Mouse (Mus musculus) adrenal gland, adult (tissue): ENCODE results near the gene Nipal3.

Experiments used
- DNase-seq, 2 experiments: peaks; one replicate each; pipeline ENCODE4 v3.0.0; 2022 to 2023; ENCODE audit warnings: low spot score in 1 of 2; ENCODE audit not compliant: inconsistent age in 2 of 2

Gene Nipal3

GRCm38 (mm10) chr4:135494521-135495396, at the start of gene Nipal3, which contains the start of gene Stpg1:
Gene Nipal3 (minus strand): TSS chr4:135495038.
Gene Stpg1 (plus strand): TSS chr4:135494790.
- DNase-seq = peak; percentile 92 to 96

DNA sequence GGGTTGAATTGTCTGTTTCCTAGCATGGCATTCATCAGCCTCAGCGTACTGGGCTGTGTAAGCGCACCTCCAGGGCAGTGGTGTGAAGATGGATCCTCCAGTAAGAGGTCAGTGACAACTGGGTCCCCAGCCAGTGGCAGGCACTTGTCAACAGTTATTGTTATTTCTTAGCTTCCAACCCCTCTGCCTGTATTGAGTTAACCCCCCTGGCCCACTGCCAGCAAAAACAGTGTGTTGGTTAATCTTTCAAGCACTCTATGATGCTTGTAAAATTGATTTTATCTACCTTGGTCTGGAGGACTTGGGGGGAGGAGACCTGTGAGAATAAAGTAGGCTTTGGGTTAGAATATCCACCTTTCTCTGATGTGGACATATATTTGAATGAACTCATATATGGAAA, 49.4 kb upstream of the Nipal3 start:
- no peak for DNase-seq

GRCm38 (mm10) chr4:135540057-135540456, 45.2 kb upstream of the Nipal3 start:
- DNase-seq = no peak

DNA sequence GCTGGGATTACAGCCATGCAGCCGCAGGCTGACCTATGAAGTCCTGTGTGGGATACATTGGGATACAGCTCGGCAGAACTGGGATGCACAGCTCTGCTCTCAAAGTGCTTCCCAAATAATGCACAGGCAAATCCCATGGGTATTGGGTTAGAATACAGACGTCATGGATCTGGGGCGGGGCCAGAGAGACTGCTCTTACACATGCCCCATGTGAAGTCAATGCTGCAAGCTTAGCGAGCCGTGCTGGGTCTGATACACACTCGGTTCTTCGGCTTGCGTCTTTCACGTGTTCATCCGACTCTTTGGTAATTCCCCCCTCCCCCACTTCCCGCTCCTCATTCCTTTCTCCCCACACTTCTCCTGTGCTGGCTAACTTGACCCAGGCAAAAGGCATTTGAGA, 44.2 kb upstream of the Nipal3 start:
- no peak for DNase-seq

DNA sequence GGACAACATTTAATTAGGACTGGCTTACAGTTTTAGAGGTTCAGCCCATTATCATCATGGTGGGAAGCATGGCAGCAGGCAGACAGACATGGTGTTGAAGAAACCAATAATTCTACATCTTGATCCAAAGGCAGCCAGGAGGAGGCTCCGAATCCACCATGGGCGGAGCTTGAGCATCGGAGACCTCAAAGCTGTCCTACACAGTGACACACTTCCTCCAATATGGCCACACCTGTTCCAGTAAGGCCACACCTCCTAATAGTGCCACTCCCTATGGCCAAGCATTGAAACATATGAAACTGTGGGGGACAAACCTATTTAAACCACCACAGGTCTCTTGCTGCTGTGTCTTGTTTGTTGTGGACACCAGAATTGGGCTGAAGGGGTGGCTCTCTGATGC, 40.2 kb upstream of the Nipal3 start:
- DNase-seq = no peak

DNA sequence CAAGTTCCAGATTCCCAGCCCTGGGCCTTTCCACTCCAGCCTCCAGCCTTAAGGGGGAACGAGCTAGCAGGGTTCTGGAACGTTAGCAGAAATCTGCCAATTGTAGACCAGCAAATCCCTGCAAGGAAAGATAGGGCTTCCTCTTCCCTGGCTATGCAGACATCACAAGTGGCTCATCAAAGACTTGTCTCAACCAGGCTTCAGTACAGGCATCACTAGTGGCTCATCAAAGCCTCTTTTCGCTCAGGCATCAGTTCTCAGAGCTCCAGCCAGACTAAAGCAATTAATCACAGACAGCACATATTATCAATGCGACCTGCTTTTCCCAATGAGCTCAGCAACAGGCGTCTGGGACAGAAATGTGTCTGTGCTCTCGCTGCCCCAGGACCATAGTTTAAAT, 38.2 kb upstream of the Nipal3 start:
- no peak for DNase-seq

DNA sequence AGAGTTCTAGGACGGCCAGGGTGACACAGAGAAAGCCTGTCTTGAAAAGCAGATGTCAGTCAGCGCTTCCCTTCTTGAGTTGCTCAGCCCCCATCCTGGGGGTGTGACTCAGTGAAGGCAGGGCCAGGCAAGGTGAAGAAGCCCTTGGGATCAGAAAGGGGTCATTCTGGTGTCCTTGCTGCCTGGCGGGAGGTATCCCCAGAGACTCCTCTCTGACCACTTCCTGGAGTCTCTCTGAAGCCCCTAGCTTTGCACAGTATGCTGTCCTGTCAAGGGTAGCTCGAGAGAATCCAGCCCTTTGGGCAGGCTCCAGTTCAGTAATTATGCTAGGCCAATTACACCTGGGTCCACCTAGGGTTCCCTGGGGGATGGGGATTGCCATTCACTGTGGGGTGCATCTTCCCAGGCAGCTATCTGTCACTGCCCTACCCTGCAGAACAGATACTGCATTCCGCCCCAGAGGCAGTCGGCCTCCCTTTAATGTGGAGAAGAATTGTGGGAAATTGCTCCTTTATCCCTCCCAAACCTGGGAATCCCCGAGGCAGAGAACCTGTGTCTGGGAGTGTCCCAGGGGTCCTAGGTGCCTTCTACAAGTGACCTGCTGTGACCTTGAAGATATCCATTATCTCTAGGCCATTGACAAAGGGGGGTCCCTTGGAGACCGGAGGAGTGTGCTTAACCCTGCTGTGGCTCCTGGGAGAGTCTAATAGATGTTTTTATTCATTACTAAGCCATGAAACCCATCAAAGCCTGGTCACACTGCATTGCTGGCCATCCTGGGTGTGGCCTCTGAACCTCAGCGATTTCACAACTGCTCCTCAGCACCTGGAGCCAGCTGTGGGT, 37.2 kb upstream of the Nipal3 start:
- DNase-seq = no peak

DNA sequence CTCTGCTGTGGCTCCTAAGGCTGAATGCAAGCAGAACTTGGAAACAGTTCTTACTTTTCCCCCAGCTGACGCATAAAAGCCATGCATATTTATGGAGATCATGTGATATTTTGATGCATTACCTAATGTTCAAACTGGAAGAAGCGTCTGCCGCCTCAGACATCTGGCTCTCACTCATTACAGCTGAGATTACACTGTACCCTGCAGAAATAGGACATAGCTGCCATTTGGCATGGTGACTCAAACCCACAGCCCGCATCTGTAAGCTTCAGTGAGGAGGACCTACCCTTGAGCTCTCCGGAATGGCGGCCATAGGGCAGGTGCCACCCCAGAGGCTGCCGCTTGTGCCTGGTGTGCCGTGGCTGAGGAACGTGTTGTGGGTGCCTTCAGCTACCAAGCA, 36.4 kb upstream of the Nipal3 start:
- no peak for DNase-seq

DNA sequence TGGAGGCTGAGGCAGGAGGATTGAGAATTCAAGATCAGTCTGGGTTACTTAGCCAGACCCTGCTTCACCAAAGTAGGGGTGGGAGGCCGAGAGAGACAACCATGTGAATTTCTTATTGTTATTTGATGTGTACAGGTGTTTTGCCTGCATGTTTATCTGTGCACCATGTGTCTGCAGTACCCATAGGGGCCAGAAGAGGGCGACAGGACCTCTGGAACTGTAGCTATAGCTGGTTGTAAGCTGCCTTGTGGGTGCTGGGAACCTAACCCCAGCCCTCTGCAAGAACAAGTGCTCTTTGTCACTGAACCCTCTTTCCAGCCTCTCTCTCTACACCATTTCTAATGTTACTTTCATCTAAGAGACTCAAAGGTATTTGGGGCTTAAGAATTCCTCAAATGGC, 35.4 kb upstream of the Nipal3 start:
- no peak for DNase-seq

DNA sequence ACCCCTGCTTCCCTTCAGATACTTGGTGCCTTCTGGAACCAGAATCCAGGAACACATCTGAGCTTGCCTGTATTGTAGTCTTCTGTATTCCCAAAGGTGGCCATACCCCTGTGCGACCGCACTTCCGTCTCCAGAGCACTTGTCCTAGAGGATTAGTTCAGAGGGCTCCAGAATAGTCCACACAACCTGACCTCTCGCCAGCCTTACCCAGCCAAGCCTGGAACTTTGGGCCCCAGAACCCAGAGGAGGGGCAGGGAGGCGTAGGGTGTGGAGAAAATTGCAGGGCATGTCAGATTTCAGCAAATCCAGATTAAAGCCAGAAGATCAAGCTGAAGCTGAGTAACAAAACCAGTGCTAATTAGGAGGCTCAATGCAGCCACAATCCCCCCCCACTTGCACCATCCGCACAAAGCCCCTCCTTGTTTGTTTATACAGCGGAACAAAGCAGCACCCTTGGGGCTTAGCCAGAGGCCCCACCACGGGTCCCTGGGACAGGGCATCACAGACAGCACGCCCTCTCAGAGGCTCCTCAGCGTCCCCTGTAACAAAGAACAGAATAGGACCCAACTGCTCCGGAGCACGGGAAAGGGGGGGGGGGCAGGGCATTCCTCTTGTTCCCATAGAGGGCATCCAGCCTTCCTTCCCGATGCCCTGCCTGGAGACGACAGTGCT, 31.3 kb upstream of the Nipal3 start:
- no peak for DNase-seq

GRCm38 (mm10) chr4:135525057-135525456, 30.2 kb upstream of the Nipal3 start:
- no peak for DNase-seq

GRCm38 (mm10) chr4:135523939-135524338, 29.1 kb upstream of the Nipal3 start:
- no peak for DNase-seq

- no peak for DNase-seq
These were observed 25.6 kb upstream of the Nipal3 start for GRCm38 (mm10) chr4:135520421-135520820.

DNA sequence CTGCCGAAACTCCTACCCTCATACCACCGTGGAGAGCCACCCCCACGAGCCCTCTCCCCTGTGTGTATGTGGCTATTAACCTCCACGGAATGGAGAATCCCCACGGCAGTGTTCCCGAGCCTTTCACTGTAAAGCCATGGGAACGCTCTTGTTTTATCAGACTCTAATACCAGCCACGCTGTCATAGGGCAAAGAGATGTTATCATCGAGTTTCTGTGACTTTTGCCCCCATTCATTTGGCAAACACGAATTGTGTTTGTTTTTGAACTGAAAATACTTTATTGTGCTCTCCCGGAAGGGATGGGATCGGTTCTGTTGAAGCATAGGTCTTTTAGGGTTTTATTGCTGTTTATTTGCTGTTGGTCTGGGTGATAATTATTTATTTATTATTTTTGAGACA, 23.3 kb upstream of the Nipal3 start:
- no peak for DNase-seq

DNA sequence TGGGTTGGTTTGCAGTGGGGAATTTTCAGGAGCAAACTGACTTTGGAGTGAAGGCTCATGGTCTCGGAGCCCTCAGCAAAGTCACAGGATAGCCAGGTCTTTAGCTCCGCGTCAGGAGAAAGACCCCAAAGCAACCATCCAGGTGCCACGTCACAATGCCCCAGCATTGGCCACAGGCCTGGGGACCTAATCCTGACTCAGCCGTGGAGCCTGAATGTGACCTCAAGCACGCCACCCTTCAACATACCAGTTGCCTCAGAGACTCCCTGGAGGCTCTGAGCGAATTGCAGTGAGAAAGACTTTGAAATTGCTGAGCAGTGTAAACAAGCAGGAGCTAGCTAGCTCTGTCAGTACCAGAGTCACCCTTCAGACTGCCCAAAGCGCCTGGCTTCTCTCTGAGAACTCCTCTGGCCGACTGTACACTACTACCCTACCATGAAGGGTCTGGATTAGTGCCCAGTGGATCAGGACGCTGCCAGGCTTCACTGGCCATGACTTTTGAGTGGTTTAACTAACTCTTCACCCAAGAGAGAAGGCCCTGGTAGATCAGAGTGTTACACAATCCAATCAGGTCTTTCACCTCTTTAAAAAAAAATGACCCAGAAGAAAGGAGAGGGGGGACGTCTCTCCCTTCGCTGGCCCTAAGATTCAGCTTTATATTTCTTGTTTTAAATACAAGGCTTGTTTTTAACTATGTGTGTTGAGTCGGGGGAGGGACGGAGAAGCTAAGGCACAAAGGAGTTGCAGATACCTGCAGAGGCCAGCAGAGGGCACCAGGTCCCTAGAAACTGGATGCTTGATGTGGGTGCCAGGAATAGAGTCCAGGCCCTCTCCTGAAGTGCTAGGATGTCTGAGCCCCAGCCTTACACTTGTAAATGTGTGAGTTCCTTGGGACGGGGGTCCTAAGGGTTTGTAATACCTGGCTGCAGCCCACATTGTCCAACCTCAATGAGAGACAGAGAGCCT, 21.8 kb upstream of the Nipal3 start:
- DNase-seq = peak; percentile 67 to 90

DNA sequence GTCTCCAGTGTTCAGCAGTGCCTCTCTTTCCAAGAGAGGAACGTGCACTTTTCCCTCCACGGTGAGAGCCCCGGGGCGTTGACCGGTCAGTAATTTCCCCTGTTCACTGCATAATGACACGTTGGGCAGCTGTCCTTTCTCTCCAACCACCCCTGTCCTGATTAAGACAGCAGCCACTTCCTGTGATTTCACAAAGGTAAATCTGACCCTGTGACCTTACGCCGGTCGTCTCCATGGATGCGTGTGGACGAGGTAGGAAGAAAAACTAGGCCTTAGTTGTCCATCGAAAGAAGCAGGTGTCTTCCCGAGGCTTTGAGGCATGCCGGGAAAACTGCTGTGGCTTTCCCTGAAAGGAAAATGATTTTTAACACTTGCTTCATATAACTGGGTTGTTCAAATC, 20.1 kb upstream of the Nipal3 start:
- DNase-seq = no peak

DNA sequence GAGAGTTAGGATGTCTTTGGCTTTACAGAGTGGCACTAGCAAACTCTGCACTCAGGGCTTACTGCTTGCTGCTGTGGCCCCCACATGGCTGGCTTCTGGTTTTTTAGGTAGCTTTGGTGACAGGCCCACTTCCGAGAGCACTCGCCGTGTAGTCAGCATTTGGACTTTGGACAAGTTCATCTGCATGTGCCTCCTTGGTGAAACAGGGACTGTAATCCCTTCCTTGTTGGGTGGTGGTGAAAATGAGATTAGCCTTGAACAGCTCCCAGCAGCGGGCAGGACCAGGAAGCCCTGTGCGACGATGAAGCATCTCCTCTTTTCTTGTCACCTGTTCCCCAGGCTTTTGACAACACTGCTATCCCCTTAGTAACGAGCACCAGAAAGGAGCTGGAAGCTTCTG, 19.0 kb upstream of the Nipal3 start:
- no peak for DNase-seq

GRCm38 (mm10) chr4:135509515-135509914, 14.7 kb upstream of the Nipal3 start:
- DNase-seq = peak; percentile 48 to 79

GRCm38 (mm10) chr4:135508419-135509039, 13.7 kb upstream of the Nipal3 start:
- peak; percentile 61 to 90 for DNase-seq
